Mouse (Mus musculus): Measurements from ENCODE around the gene Trmt1l.
A peak's percentile ranks its signal among the peaks of the same experiment; 100 is the strongest.
"Not testable (repeated sequence)": the region's sequence is repeated elsewhere in the genome, so short reads cannot be mapped to it uniquely, and the experiment has no call there.

Gene Trmt1l

DNA sequence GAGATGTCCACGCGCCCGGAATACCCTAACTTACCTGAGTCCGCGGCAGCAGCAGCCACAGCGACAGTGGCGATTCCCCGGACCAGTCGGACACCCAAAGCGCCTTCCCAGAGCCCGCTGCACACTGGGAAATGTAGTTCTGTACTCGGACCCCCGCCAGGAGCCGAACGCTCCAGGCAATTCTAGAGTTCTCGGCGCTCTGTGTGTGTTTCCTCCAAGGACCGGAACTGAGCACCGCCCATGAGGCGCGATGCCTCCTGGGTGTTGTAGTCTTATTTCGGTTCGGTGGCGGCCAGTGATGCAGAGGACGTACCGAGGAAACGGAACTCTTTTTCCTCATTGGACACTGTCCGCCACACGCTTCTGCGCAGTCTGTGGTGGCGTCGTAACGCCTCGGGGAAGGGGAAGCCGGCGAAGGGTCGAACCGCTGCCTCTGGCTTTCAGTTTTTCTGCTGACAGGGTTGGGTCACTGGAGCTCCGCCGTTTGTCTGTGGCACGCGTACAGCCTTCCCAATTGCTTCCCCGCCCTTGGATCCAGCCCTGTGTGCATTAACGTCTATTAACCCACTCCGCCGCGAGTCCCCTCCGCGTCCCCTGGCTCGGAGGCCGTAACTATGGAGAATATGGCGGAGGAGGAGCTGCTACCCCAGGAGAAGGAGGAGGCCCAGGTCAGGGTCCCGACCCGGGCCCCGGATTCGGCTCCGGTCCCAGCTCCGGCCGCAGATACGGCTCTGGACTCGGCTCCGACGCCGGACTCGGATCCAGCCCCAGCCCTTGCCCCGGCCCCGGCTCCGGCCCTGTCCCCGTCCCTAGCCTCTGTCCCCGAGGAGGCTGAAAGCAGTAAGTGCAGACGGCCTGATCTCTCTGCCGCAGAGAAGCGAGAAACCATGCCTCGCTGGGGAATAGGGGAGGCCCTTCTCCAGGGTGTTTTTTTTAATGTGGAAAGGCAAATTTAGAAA is at the start of gene Trmt1l, which contains the start of gene Swt1:
Gene Trmt1l (plus strand): TSS at position 280 of the 959 bp plus-strand sequence.
Gene Swt1 (minus strand): TSS at position 193 of the 959 bp plus-strand sequence.
- peak; percentile 99 for DNase-seq

DNA sequence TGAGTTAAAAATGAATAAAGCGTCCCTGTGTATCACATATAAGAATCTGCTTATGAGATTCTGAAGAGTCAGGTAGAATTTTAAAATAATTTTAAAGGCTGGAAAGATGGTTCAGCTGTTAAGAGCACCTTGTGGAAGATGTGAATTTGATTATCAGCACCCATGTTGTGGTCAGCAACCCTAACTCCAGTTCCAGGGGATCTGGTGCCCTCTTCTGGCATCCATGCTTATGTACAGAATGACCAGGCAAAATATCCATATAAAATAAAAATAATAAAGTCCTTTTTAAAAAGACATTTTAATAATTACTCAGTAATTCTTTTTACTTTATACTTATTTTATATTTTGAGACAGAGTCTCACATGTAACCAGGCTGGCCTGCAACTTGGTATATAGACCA is 38.3 kb upstream of the Trmt1l start:
- peak; percentile 42 for DNase-seq

- no peak for DNase-seq
These were observed 18.5 kb upstream of the Trmt1l start for GRCm38 (mm10) chr1:151409827-151410226.

DNA sequence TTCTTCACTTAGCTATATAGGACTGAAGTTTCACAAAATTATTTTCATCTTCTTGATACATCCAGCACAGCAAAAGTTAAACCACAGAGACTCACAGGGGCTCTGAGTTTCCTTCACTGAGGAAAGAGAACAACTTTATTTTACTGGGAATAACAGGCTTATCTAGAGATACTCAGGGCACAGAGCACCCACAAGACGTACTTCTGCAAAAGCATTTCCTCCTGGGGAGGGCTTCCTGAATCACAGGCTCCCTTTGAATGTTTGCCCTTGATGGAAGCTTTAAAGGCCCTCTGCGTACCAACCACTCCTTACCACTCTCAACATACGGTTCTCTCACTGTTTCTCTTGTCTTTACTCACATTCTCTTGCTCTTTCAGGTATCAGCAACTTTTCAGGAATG is 6.2 kb upstream of the Trmt1l start:
- DNase-seq = no peak

GRCm38 (mm10) chr1:151426947-151427600 is 1.3 kb upstream of the Trmt1l start:
- peak; percentile 21 for DNase-seq

DNA sequence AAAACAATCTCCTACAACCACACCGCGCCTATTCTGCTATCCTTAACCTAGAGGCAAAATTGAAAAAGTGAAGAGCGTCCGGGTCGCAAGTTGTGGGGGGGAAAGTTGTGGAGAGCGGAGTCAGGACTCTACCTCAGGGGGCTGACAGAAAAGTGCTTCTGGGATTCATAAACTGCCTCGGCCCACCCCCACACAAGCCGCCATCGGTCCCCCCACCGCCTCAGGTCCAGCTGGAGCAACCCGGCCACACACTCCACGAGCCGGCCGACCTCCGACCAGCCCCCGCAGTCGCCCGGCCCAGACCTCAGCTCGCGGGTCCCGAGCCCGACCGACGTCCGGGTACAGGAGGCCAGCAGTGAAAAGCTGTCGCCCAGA is 467 bp upstream of the Trmt1l start:
- DNase-seq = no peak

GRCm38 (mm10) chr1:151429316-151429715 is 974 bp downstream of the Trmt1l start:
- DNase-seq = peak; percentile 23

GRCm38 (mm10) chr1:151435431-151435830 is 7.1 kb downstream of the Trmt1l start:
- DNase-seq = no peak

DNA sequence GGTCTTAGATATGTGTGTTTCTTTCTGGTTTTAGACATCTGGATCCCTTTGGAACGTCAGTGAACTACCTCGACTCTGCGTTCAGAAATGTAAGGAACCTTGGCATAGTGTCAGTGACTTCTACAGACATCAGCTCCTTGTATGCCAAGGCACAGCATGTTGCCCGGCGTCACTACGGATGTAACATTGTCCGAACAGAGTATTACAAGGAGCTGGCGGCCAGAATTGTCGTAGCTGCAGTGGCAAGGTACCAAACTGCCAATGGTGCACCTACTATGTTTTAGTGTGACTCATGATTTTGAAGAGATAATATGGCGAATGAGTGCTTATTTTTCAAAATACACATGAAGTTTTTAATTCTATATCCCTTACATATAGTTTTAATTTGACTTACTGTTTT is 21.5 kb downstream of the Trmt1l start:
- no peak for DNase-seq

DNA sequence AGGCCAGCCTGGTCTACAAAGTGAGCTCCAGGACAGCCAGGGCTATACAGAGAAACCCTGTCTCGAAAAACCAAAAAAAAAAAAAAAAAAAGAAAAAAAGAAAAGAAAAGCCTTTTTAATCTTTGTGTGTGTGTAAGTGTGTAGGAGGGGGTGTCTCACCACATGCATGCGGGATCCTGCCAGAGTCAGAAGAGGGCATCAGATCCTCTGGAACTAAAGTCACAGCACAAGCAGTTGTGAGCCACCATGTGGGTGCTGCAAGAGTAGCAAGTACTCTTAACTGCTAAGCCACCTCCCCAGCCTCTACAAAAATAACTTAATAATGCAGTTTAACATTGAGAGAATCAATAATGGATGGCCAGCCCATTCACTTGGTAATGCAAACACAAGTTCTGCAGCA is 22.5 kb downstream of the Trmt1l start:
- no peak for DNase-seq

DNA sequence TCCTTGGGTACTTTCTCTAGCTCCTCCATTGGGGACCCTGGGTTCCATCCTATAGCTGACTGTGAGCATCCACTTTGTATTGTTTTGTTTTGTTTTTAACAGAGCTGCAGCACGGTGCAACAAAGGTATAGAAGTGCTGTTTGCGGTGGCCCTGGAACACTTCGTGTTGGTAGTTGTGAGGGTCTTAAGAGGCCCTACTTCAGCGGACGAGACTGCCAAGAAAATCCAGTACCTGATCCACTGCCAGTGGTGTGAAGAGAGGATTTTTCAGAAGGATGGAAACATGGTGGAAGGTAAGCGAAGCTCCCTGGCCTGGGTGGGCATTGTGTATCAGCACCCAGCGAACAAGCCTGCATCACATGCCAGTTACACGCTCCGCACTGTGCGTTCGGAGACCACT is 23.6 kb downstream of the Trmt1l start:
- no peak for DNase-seq

GRCm38 (mm10) chr1:151457087-151457486 is 28.7 kb downstream of the Trmt1l start:
- DNase-seq = no peak

DNA sequence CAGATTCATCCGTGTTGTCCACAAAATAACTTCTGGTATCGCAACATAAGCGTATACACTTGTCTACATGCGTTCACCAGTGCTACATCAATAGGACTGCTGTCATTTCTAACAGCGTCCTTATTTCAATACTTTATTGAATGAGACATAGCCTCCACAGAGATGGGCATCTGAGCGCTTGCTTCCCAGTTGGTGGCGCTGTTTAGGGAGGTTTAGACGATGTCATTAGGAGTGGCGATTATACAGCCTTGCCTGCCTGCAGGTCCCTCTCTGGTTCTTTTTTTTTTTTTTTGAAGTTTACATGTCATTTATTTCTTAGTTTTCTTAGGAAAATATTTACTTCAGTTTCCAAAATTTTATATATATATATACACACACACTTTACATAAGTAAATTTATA is 32.9 kb downstream of the Trmt1l start:
- no peak for DNase-seq

DNA sequence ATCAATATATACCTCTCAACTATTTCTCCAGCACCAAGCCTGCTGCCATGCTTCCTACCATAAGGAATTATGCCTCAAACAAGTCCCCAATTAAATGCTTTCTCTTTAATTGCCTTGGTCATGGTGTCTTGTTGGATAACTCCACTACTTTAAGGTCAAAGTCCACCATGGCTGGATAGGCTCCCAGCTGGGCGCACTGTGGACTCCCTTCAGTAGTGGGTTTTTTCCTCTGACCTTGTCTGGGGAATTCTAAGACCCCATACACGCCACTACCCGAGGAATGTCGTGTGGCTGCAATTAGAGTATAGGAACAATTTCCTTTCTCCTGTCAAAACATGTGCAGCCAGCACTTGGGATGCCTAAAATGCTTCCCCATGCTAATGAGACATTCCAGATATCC is 36.6 kb downstream of the Trmt1l start:
- DNase-seq = peak; percentile 81

GRCm38 (mm10) chr1:151466571-151466970 is 38.2 kb downstream of the Trmt1l start:
- no peak for DNase-seq

GRCm38 (mm10) chr1:151471429-151471828 is 43.1 kb downstream of the Trmt1l start:
- no peak for DNase-seq

GRCm38 (mm10) chr1:151472386-151472785 is 44.0 kb downstream of the Trmt1l start:
- not testable (repeated sequence) for DNase-seq

- DNase-seq = no peak
These were observed 54.2 kb downstream of the Trmt1l start for GRCm38 (mm10) chr1:151482497-151482896.

GRCm38 (mm10) chr1:151483568-151483967 is 55.2 kb downstream of the Trmt1l start:
- DNase-seq = peak; percentile 47

- no peak for DNase-seq
These were observed 56.4 kb downstream of the Trmt1l start for GRCm38 (mm10) chr1:151484754-151485153.

DNA sequence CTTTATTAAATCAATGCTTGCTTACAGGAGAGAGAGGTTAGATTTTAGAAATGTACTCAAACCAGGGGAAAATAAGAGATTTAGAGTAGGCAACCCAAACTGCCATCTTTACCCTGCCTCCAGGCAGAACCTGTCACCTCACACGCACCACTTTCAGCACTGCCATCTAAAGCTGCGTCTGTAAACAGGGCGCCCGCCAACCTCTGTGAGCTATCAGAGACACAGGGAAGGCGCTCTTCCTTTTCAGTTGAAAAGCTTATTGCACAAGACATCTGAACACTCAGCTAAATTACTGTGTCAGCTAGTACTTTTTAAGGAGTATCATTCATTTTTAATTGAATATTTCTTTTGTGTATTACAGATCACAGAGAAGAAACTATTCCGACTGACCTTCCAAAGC is 61.5 kb downstream of the Trmt1l start:
- DNase-seq = no peak

- DNase-seq = peak; percentile 37
These were observed 64.1 kb downstream of the Trmt1l start for GRCm38 (mm10) chr1:151492419-151492818.

DNA sequence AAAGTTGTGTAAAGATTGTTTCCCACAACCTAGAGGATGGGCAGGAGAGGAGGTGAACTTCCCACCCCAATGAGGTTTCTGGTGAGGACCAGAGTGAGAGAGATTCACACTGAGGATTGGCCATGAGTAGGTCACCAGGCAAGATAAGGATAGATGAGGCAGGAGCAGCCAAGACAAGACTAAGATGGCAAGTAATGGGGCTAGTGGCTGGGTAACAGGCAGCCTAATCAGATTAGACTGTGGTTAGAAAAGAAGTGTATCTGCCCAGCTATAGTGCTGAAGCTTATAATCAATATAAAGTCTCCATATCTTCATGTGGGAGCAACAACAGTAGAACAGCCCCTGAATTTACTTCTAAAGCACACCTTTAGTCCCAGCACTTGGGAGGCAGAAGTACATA is 65.5 kb downstream of the Trmt1l start:
- no peak for DNase-seq

DNA sequence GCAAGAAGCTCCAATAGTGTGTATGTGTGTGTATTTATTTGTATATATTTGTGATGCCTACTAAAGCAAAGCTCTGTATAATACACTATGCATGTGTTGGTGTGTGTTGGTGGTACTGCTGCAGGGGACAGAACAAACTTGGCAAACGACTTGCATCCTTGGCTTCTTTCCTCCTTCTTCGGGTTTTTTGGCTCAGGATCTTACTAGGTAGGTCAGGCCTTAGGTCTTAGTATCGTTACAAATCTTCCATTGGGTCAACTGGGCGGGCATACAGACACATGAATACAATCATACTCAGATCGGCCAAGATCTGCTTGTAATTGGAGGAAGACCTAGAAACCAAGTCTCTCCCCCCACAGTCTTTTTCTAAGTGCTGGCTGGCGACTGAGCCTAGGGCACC is 66.4 kb downstream of the Trmt1l start:
- no peak for DNase-seq
